Mouse (Mus musculus) kidney, postnatal 36 days (tissue): ENCODE results near the gene Hoxb3.
A peak's percentile ranks its signal among the peaks of the same experiment; 100 is the strongest.

Experiments used
- DNase-seq, 2 experiments: peaks; one replicate each; pipeline ENCODE4 v3.0.0; 2021 to 2022; ENCODE audit warnings: mixed read lengths in 2 of 2

The Hoxb3 gene

DNA sequence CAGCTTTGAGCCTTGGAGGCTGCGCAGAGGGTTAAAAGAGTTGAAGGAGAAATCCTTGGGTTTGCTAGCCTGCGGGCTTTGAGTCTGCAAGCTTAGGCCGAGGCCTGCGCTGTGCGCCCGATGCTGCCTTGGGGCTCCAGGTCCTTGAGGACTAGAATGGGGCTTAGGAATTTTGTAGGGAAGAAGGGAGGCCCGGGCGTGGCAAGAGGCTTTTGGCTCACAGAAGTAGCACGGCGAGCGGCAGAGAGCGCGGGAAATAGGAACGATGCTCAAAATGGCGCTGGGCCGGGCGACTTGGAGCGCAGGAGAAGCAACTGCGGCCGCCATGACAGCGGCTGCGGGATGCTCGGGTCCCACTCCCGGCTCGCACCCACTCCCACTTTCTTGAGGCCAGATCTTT, 31.2 kb downstream of the Hoxb3 start:
- peak in 1 of 2 experiments; percentile 79 for DNase-seq

DNA sequence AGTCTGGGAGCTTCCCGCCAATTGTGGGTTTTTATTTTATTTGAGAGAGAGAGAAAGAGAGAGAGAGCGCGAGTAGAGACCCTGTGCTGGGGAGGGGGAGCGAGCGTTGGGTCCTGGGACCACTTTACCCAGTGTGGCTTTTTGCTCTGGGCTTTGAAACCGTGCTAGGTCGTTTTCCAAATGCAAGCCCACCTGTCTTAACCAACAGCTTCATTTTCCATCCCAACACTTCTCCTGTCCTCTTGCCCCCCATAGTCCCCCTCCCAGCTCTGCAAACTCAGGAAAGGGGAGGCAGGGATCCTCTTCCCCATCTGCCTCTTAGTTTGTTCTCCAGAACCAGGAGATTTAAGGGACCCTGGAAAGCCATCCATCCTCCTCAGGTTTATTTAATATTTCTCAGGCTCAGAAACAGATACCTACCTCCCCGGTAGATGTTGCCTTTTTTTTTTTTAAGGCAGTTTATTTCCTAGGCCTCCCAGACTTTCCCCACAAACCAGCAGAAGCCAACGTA, 31.7 kb downstream of the Hoxb3 start:
- DNase-seq, result no peak

DNA sequence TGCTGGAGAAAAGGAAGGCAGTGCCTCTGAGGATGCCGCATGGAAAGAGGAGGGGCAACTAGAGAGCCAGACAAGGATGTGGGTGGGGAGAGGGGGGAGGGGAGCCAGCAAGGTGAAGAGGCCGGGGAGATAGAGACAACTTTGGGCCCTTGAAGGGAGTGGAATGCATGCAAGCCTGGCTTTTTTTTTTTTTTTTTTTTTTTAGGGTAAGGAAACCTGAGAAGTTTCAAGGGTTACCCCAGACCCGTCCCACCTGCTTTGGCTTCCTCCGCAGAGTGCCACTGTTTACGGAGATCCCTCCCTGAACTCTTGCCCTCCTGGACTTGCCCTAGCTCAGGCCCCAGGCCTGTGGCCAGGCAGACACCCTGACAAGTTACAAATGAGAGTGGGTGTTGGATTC, 40.7 kb downstream of the Hoxb3 start:
- peak; percentile 58 to 65 for DNase-seq

DNA sequence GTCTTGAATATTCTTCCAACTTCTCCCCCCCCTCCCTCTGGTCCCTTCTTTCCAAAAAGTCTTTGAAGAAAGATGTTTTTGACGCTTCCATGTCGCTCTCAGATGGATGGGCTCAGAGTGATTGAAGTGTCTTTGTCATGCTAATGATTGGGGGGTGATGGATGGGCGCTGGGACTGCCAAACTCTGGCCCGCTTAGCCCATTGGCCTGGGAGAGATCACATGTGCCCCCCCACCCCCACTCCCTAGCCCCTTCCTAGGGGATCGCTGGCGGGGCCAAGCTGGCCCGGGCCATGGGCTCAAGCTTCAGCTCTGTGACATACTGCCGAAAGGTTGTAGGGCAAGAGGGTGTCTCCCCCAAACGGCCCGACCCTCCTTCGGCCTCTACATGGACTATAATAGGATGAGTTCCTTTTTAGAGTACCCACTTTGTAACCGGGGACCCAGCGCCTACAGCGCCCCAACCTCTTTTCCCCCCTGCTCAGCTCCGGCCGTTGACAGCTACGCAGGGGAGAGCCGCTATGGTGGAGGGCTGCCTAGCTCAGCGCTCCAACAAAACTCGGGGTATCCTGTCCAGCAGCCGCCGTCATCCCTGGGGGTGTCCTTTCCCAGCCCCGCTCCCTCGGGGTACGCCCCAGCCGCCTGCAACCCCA, 42.4 kb downstream of the Hoxb3 start, which contains the start of gene Hoxb1:
TSS of gene Hoxb1 (plus strand) at position 312 of the 651 bp plus-strand sequence.
- no peak for DNase-seq

DNA sequence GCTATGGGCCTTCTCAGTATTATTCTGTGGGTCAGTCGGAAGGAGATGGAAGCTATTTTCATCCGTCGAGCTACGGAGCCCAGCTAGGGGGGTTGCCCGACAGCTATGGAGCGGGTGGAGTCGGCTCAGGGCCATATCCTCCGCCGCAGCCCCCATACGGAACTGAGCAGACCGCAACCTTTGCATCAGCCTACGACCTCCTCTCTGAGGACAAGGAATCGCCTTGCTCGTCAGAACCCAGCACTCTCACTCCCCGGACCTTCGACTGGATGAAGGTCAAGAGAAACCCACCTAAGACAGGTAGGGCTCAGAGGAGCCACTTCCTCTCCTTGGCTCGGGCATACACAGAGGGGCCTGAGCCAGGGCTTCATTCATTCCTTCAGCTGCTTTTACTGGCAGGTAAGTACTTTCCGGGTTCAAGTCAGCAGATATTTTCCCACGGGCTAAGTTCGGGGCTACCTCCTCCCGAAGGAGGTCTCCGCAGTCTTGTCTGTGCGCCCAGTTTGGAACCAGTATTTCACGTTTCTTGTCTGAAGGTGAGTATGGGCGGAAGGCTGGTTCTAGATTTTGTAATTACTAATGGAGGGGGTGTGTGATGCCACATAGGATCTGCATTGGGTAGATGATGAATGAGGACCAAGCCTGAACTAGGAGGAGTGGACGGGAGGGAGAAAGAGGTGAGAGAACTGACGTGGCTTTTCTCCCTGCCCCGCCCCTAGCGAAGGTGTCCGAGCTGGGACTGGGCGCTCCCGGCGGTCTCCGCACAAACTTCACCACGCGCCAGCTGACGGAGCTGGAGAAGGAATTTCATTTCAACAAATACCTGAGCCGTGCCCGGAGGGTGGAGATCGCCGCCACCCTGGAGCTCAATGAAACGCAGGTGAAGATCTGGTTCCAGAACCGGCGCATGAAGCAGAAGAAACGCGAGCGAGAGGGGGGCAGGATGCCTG, 43.2 kb downstream of the Hoxb3 start:
- peak; percentile 39 to 69 for DNase-seq

DNA sequence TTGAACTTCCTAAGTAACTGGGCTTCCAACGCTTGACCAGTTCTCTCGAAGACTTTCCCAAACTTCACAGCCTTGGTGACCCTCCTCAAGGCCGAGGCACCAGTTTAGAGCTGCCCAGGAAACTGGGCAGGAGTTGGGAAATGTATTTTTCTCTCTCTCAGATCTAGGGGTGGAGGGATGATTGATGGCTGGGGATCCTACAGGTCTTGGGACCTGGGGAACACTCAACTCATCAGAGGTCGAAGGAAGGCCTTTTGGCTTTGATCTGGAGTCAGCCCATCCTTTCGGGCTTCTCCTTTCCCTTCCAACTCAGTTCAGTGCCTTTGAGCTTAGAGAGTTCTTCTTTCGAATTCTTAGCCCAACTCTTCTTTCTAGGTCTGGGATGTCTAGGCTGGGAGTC, 44.0 kb downstream of the Hoxb3 start:
- DNase-seq, result no peak

DNA sequence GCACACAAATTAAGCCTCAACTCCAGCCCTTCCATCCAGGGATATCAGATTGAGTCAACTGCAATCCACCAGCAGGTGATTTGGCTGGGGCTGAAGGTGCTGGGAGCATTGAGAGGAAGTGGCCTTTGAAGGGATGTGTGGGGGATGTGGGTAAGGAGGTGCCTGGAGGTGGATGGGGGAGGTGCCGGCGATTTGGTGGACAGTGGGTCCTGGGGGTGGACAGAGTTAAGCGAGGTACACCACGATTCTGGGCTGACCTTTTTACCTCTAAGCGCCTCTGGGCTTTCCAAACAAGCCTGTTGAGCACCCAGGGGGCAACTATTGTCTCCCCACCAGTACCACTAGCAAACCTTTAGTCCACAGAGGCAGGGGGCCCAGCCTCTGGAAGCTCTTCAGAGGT, 45.6 kb downstream of the Hoxb3 start:
- DNase-seq, result no peak

DNA sequence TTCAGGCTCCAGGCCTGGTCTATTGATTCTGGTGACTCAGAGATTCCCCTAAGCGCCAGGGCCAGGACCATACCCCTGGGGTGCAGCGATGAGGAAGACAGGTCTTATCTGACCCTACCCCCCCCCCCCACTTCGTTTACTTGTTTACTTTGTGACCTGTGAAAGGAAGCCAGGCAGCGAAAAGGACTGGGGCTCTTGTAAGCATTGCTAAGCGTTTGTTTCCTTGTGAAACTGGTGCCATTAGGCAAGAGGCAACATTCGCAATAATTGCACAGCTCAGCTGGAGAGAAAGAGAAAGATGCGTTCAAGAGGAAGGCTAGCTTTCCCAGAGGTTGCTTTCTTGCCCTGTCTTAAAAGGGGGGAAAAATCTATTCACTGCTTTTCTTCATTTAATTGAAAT, 46.0 kb downstream of the Hoxb3 start:
- DNase-seq, result no peak

DNA sequence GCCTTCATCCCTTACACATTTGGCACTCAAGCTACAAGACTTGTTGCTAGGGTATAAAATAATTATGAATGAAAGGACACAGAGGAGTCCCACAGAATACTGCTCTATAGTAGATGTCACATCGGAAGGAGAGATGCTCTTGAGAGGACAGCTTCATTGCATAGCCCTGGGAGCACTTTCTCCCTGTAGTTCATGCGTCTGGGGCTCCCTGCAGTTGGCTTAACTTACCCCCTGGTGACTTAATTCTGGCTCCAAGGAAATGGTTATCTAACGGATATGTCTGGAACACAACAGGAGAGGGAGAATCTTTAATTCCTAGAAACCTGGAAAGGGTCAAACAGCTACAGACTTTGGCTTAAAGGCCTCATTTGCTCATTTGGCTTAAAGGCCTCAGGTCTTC, 48.6 kb downstream of the Hoxb3 start:
- no peak for DNase-seq

DNA sequence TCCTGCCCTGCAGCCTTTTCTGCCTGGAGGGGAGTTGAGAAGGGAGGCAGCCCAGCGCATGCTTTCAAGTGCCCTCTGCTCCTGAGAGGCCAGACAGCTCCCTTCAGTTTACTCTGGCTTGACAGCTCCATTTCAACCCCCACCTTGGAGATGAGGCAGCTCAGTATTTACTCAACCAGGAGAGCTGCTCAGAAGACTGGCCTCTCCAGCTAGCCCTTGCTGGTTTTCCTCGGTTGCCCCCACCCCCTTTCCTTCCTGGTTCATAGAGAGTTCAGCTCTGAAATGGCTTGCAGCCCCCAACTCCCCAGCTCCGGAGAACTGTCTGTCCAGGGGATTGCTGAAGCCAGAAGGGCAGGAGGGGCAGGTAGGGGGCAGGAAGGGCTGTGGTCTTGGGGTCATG, 49.4 kb downstream of the Hoxb3 start:
- no peak for DNase-seq

DNA sequence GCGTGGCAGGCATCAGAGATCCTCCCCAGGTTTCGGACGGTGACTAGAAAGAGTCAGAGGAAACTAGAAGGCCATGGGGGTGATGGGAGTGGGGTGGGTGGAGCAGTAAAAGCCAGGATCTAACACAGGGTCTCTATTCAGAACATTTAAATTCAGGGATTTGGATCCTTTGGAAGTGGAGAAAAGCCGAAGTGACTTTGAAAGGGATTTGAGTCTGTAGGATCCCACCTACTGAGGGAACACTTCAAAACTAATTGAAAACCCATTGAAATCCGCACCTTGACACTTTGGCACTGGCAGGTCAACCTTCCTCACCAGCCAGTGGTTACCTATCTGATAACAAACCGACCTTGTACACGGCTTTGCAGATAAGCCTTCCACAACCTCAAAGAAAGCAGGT, 51.7 kb downstream of the Hoxb3 start:
- DNase-seq, result no peak

DNA sequence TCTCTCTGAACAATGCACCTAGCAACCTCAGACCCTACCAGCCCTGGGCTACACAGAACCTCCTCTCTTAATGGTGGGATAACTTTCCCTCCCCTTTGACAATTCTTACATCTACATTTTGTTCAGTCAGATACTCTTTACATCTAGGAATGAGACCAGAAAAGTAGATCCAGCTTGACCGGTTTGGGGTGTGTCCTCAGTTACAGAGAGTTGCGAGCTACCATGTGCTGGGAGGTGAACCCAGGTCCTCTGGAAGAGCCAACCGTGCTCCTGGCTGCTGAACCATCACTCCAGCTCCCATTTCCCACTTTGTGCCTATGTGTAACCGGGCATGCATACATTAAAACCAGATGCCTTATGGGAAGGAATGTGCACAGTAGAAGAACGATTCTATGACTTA, 60.3 kb downstream of the Hoxb3 start:
- DNase-seq, result no peak

DNA sequence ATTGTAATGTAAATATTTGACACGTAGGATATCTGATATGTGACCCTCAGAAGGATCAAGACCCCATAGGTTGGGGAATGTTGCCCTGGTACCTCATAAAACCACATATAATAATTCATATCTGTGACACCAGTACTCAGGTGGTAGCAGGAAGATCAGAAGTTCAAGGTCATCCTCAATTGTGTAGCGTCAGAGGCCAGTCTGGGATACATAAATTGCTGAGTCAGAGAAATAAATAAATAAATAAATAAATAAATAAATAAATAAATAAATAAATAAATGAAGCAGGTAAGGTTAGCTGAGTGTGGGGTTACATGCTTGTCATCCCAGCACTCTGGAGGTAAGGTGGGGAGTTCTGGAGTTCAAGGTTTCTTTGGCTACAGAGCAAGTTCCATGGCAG, 64.5 kb downstream of the Hoxb3 start:
- no peak for DNase-seq

DNA sequence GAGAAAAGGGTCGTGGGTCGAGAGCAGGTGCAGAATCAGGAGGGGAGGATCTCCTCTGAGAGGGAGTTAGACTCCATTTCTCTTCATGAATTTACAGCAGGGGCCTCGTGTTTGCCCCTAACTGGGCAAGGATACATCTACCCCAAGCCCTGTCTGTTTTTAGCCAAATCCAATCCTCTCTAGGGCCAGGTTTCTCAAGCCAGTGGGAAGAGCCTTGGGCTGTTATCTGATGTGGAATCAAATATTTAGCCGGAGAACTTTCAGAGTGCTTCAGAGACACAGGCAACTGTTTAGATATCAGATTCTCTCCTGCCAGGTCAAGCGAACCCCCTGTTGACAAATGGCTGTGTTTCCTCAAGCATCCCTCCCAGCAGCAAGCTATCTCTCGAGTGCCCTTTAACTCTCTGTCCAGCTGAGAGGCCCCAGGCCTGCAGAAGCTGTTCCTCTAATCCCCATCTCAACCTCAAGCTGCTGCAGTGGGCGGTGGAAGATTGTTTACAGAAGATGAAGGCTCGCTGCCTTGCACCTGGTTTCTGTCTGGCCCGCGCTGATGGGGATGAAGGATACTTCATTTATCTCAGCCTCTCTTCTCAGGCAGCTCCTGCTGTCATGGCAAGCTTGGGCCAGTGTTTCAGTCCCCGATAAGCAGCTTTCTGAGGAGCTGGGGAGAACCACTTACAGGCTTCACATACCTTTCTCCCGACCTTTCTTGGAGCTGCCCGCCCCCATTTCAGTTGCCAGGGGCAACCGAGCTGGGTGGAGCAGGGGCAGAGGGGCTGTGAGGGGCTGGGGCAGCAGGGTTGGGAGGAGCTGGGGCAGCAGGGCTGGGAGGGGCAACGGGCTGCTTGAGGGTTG, 73.9 kb downstream of the Hoxb3 start:
- DNase-seq, result no peak
